Mouse (Mus musculus): Measurements from ENCODE around the gene Stx11. TPM values are rescaled to one million over a fixed set of nuclear protein-coding genes. Genes with fewer than 3 reads are reported as not detected.

The Stx11 gene
- total RNA-seq (2021) = under 1 TPM; 0.46 to 0.47 TPM
- long read RNA-seq, experiment 1 = 0 reads
- long read RNA-seq, experiment 2 = 0 reads

DNA sequence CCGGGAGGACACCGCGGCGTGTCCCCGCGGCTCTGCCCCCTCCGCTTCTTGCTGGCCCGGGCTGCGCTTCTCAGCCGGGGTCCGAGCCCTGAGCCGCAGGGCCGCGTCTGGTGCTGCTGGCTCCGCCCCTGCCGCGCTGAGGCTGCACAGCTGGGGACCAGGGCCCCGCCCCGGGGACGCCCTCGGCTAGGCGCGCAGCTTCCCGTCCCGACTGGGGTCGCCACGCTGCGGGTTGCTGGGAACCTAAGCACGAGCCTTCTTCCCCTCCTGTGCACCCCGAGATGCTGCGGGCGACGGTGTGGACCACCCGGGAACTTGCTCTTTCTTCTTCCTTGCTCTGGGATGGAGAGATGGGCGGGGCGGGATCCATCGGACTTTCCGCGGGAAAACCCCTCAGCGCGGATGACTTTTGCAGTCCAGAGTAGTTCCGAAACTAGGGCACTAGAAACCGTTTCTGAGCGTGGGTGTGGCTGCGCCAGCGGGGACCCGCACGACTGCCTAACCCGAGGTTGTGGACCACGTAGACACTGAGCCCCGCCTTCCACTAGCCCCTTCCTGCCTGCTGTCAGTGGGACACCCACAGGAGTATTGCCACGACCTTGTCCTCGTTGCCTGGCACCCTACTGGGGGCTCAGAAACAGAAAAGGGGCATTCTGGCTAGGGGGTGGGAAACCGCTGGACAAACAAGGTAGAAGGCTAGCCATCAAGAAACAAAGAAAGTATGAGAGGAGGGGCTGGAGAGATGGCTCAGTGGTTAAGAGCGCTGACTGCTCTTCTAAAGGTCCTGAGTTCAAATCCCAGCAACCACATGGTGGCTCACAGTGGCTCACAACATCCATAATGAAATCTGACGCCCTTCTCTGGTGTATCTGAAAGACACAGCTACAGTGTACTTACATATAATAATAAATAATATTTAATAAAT, at the start of gene Stx11:
TSS of gene Stx11 (minus strand) at position 148 of the 925 bp plus-strand sequence.
- DNase-seq (ENCODE audit: low spot score) = peak; percentile 31

DNA sequence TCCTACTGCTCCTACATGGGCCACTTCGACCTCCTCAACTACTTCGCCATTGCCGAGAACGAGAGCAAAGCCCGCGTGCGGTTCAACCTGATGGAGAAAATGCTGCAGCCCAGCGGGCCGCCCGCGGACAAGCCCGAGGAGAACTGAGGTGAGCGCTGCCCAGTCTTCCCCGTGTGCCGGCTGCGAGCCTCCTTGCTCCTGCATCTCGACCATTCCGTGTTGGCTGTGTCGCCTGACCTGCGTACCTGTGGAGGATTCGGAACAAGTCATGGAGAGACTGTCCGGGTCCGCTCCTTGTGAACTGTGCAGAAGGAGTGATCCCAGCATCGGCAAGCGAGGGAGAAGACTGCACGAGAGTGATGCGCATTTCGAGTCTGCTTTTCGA, 44.6 kb upstream of the Stx11 start:
- DNase-seq (ENCODE audit: low spot score) = no peak

DNA sequence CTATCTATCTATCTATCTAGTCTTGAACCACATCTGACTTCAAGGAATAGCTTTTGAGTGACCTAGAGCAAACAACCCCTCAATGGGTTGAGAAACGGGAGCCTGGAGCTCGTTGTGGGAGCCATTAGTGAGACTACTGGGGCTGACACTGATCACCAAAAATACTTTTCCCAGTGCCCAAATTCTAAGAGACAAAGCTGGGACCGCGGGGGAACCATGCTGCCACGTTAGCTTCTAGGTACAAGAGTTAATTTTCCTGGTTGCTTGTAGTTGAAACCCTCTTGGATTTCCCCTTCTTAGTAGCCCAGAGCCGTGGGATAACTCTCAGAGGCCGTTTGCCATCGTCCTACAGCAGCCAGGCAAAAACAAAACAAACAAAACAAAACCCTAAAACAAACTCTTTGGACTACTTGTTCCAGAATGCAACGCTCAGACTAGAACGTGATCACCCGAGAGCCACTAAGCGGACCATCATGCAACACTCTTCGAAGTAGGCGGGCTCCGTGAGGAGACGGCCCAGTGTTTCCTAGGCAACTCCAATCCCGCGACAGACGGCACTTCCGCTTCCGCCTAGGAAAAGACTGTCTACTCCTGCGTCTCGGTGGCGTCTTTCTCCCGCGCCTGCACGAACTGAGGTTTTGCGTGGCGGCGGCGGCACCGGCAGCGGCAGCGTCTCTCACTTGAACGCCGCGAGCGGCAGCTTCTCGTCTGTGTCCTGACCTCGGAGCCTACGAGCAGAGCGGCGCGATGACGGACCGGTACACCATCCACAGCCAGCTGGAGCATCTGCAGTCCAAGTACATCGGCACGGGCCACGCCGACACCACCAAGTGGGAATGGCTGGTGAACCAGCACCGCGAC, 44.0 kb upstream of the Stx11 start:
- peak; percentile 96 for DNase-seq (ENCODE audit: low spot score)

DNA sequence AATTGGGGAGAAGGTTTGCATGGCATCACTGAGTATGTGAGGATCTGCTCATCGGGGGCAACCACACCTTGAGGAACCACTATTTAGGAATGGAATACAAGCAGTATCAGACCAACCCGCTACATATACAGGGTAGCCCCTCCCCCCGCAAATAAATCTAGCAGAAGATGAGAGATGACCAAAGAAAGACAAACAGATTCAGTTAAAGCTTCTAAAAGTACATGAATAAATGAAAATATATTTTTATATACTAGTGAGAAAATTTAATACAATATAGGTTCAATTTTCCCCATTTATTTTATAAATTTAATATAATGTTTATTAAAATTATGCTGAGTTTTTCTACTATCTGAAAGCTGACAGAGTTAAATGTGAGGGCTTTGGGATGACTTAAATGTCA, 40.9 kb upstream of the Stx11 start, which contains the start of gene Sf3b5:
TSS of gene Sf3b5 (plus strand) at position 301 of the 400 bp plus-strand sequence.
- DNase-seq (ENCODE audit: low spot score) = no peak

DNA sequence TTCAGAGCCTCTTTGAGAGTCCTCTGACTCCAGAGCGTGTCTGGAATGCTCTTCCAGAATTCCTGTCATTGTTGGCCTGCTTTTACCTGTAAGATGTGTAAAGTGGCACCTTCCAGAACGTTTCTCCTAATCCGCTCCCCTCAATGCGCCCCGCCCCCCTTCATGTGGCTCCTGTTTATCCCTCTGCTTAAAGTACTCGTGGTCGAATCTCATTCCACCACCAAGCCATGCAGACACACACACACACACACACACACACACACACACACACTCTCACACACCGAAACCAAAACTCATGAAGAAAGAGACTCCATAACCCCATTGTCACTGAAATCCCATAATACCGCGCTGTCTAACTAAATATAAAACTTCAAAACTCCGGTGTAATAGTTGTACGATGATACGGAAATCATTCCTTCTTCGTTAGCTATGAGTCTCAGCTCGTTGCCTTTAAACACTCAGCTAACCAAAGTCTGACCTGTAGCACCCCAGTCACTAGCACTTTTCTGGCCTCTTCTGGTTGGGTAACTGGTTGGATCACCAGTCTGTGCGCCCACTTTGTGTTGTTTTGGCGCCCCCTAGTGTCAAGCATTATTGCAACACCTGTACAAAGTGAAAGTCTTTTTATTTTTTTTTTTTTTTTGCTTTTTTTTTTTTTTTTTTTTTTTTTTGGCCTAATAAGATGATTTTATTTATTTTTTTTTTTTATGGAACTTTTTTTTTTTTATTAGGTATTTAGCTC, 32.8 kb upstream of the Stx11 start:
- DNase-seq (ENCODE audit: low spot score) = peak; percentile 85

DNA sequence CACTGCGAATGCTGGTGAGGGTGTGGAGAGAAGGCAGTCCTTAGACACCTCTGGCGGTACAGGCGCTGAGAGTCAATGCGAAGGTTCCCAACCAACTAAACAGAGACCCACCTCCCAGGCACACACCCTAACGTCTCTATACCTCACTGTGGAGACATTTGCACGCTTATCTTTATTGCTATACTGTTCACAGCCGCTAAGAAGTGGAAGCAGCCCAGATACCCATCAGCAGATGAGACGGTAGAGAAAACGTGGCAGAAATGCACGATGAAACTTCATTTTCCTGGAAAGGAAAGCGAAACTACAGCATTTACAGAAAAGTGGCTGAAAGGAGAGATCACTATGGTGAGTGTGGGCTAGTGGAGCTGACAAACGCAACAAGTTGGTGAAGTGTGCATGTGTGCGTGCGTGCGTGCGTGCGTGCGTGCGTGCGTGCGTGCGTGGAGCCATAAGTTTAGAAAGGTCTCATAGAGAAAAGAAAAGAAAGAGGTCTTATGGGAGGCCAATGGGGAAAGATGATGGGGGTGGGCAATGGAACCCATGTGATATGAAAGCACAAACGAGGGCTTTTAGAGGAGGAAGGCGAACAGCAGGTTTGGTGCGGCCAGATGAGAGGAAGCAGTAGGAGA, 29.4 kb upstream of the Stx11 start:
- no peak for DNase-seq (ENCODE audit: low spot score)

DNA sequence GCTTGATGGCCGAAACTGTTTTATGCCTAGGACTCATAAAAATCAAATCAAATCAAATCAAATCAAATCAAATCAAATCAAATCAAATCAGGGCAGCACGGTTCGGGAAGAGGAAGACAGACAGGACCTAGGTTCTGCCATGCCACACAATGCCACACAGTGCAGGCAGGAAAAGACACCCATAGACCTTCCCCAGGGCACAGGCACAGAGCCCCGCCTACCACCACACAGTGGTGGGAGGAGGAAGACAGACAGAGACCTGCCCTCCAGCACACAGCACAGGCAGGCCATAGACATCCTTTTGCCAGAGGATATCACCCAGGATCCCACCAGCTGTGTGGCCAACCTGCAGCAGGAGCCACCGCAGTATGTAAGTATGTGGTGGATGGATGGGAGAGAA, 27.9 kb upstream of the Stx11 start:
- DNase-seq (ENCODE audit: low spot score) = no peak

DNA sequence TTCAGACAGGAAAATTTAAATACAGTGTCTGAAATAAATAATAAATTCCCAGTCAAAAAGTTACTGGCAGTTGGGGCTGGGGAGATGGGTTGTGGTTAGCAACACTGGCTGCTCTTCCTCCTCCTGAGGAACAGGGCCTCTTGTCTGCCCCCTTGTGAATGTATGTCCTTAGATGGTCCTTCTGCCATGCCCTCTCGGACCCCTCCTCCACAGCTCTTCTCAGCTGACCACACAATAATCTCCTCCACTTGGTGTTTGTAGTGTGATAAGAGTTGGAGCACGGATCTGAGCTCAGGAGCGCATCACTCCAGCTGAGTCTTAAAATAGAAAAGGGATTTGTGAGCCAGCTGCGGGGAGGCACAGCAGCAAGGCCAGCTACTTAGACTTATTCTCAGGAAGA, 22.8 kb upstream of the Stx11 start:
- no peak for DNase-seq (ENCODE audit: low spot score)

DNA sequence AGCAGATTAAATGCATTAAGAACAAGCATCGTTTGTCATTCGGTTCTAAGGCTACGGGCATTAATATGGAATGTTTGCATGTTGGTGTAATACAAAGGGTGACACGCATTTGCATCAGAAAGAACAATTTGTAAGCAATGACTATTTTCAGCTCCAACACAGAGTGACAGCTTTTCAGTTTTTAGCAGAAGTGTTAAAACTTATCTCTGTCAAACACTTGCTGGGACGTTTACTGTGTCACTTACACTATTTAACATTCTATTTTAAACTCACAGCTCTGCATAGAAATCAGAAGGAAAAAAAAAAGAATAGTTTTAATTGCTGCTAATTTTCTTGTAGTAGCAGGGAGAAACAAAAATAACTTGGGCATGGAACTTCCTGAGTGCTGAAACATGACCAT, 22.4 kb upstream of the Stx11 start:
- DNase-seq (ENCODE audit: low spot score) = no peak

DNA sequence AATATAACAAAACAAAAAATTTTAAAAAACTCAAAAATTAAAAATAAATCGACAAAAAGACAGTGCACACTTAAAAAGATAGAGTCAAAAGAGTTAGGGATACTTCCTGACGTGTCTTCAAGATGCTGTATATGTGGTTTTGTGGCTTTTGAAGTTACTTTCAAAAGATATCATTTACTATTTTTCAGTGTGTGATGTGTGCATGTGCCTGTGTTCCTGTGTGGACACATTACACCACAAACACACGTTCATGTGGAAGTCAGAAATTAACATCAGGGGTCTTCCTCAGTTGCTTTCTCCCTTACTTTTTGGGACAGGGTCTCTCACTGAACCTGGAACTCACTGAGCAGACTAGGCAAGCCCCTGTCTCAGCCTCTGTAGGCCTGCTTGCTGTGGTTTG, 20.9 kb upstream of the Stx11 start:
- DNase-seq (ENCODE audit: low spot score) = no peak

DNA sequence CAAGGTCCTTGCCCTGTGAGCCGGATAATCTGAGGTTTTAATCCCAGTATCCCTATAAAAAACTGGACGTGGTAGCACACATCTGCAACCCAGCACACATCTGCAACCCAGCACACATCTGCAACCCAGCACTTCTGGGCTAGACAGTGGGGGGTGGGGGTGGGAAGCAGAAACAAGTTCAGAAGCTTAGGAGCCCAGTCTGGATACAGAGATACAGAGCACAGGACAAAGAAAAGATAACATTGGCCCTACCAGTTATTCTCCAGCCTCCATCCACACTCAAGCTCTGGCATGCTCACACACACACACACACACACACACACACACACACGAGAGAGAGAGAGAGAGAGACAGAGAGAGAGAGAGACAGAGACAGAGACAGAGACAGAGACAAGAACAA, 19.4 kb upstream of the Stx11 start:
- no peak for DNase-seq (ENCODE audit: low spot score)

DNA sequence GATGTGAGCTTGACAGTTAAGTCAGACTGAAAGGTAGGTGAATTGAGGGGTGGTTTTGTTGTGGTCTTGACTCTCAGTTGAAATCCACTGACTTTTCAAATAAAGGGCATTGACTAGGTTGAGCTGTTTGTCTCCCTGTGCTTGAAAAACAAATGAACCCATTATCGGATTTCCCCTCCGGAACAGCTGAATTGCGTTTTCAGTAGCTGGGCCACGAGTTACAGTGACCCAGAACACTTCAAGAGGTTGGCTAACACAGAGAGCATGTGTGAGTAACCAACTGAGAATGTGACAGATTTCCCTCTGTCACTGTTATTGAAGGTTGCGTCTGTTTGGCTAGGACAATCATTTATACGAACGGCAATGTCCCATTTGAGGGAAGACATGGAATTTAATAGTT, 17.0 kb upstream of the Stx11 start:
- DNase-seq (ENCODE audit: low spot score) = no peak

DNA sequence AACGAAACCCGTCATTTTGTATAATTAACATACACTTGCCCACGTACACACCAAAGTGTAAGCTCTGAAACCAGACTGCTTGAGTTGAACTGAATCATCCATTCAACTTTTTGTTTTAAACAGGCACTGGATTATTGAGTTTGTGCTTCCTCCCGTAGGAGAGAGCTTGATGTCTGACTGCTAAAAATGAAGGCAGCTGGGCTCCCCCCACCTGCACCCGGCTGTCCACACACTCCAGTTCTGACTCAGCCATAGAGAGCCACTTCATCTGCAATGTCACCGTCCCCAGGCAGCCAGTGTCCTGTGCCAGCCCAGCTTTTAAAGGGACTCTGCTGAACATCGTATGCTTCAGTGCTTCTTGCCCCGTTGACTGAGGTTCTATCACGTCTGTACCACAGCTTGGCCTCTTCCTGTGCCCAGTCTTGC, 13.7 kb upstream of the Stx11 start:
- DNase-seq (ENCODE audit: low spot score) = no peak

DNA sequence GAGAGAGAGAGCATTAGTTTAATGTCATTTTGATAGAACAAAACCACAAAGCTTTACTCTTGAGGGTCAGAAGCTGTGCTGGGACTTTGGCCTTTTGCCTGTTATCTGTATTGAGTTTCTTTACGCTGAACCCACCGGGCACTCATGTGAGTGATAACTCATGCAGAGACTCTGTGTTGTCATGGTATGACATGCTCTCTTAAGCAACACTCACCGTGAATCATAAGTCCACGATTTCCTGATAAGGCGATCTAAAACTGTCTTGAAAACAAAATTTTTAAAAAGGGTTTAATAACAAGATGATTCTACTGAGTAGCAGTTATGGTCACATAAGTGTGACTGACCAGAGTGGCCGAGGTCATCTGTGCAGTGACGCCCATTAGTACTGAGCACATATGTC, 12.5 kb upstream of the Stx11 start:
- no peak for DNase-seq (ENCODE audit: low spot score)

DNA sequence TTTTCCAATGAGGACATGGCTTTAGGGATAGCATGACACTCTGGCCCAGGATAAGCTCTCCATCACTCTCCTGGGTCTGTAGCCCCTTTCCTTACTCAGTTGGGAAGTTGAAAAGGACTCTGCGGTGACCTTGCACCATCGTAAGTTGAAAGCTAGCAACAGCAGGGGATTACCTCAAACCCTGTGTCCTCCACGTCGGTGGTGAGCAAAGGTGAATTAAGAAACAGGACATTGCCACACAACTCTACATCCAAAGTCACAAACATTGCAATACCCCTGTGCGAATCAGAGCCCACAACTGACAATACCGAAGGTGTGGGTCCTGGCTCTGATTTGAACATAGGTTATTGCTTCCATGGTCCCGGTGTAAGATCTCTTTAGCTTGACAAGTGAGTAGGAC, 11.9 kb upstream of the Stx11 start:
- no peak for DNase-seq (ENCODE audit: low spot score)

DNA sequence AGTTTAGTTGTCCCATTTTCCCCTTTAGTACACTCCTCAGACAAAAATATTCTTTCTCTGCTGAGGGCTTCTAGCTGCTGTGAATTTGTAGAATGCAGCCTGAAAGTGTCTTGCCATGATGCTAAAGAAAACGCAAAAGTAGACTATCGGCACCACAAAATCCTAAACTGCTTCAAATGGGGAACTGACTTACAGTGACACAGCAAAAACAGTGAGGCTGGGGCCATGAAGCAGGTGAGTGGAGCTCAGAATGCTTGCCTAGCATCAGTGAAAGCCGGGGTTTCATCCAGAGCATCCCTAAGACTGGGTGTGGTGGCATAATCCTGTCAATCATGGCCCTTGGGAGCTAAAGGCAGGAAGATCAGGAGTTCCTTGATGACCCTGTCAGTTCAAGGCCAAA, 11.4 kb upstream of the Stx11 start:
- DNase-seq (ENCODE audit: low spot score) = no peak

DNA sequence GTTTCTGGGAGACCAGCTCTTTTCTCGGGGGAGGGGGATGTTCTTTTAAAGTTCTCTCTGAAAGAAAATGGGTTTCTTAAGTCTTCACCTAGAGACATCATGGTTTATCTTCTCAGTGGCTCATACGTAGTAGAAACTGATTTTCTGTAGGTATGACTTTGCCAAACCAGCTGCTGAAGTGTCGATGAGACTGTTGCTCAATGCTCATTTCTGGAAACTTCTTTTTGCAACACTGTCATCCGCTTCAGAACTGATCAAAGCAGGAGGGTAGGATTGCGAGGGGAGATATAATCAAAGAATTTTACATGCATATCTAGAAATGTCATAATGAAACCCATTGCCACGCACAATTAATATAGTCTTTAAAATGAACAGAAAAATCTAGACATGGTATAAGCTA, 10.5 kb upstream of the Stx11 start:
- no peak for DNase-seq (ENCODE audit: low spot score)

DNA sequence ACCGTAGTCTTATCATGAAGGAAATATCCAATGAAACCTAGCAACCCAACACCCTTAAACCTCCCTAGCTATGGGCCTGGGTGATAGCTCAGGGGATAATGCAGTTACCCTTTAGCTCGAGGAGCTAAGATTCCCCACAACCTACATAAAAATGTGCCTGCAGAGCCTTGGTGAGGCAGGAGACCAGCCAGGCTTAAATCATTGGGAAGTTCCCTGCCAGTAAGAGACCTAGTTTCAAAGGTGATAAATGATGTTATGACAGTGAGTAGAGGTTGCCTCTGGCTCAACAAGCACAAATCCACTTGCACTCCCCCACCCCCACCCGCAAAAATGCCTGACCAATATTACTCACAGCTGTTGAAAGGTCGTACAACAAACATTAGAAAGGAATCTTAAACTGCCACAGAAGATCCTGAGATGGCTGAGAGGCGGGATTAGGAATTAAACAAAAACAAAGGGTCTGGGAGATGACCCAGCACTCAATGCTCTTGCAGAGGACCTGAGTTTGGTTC, 1.6 kb upstream of the Stx11 start:
- no peak for DNase-seq (ENCODE audit: low spot score)

DNA sequence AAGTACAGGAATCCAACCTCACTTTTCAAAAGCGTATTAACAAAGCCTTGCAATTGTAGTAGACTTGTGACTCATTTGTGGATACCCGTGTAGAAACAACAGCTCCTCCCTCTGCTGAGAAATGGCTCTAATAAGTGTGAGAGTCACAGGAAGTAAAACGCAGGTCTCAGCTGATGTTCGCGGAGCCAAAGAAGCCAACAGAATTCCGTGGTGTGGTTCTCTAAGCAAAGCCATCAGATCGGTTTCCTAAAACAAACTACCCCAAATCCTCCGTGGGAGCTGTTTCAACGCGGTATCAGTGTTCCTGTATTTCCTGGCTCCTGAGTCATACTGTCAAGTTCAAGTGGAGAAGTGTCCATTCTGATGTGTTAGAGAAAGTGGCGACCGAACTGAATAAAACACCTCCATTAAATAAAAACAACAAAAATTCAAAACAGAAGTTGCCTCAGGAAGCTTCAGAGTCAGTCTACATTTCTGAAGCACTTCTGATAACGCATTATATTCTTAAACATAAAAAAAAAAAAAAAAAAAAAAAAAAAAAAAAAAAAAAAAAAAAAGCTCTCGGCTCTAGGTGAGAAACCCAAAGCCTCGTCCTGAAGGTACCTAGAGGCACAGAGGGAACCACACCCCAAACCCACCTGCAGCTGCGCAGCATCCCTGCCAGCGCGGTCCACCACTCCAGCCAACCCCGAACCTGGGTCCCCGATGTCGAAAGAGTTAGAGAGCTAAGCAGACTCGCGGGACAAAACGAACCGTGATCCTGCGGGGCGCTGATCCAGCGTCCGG, 543 bp downstream of the Stx11 start:
- DNase-seq (ENCODE audit: low spot score) = no peak

DNA sequence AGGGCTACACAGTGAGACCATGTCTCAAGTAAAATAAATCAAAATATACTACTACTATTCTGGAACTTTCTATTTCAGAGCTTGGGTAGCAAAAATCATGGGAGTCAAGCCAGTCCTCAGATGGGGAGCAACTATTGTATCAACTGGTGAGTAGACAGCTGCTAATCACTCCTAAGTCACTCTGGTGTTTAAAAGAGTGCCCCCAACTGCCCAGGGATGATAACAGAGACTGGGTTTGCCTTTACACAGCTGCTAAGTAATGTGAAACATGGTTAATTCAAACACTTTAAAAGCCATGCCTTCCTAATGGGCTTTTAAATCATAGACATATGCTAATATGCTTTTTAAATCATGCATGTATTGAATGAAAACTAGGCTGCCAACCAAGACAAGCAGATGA, 1.9 kb downstream of the Stx11 start:
- no peak for DNase-seq (ENCODE audit: low spot score)
